In genomic region chr9:37613182-37613910, GRCm38 (mm10) we compare ENCODE assay signal across 8 mouse cellular contexts. TPM values are rescaled to one million over a fixed set of nuclear protein-coding genes. Genes with fewer than 3 reads are reported as not detected.
DNase-seq lines count a peak whose midpoint lies in the region; ATAC-seq and TF ChIP-seq lines count a peak whose summit lies in the region.

TSS of gene Spa17 (minus strand) at chr9:37613722.

- H3K79me2 ChIP-seq in C2C12 (ENCODE audit: control insufficient read depth, insufficient read depth) (no peaks in the 10 kb centered on the region), myocyte (ENCODE audit: control insufficient read depth, insufficient read depth) (no peaks in the 10 kb centered on the region)
- H3K79me2 ChIP-seq in liver, adult 2 months (ENCODE audit: control insufficient read depth, insufficient read depth, low read length) = peaks cover 6% of the 10 kb centered on the region; the same call in 1 of the 2 replicates

- H3ac ChIP-seq in C2C12 (ENCODE audit: control insufficient read depth, insufficient read length, low read depth) (peak within 1 kb of the TSS; percentile 59), myocyte (ENCODE audit: control insufficient read depth, insufficient read length) (peak within 1 kb of the TSS; percentile 9)

- H3K4me2 ChIP-seq in heart, embryonic 11.5 days = peak within 1 kb of the TSS; percentile 82
- peak within 1 kb of the TSS; percentile 88 for H3K4me2 ChIP-seq in kidney, embryonic 16.5 days (replicated peaks; ENCODE audit: low read depth, low read length)
- peak within 1 kb of the TSS; percentile 82 for H3K4me2 ChIP-seq in myocyte (ENCODE audit: low read depth)

- TF ChIP-seq POLR2A in brain, embryonic 14.5 days (IDR thresholded peaks at IDR 0.05; ENCODE audit: borderline replicate concordance, extremely low read depth, insufficient read depth, insufficient read length, poor library complexity, severe bottlenecking) = peak; percentile 22; the same call in 1 of the 2 replicates
- no peak for TF ChIP-seq POLR2A in liver, adult 2 months (IDR thresholded peaks at IDR 0.05; ENCODE audit: extremely low read depth, insufficient read depth, low read length)
- TF ChIP-seq POLR2A in myocyte (IDR thresholded peaks at IDR 0.05; ENCODE audit: insufficient read length, low read depth) = no peak

- H3K27me3 ChIP-seq in C2C12 (ENCODE audit: control insufficient read depth, insufficient read depth, insufficient read length) = no peaks in the 10 kb centered on the region
- no peaks in the 10 kb centered on the region for H3K27me3 ChIP-seq in erythroblast, embryonic 14.5 days (ENCODE audit: control insufficient read depth)
- H3K27me3 ChIP-seq in heart, embryonic 11.5 days (ENCODE audit: control insufficient read depth, insufficient read depth, low read length) = no peaks in the 10 kb centered on the region
- no peaks in the 10 kb centered on the region for H3K27me3 ChIP-seq in kidney, embryonic 16.5 days (ENCODE audit: insufficient read depth, low read length)
- H3K27me3 ChIP-seq in liver, adult 2 months (ENCODE audit: control insufficient read depth, insufficient read depth, low read length) = no peaks in the 10 kb centered on the region
- H3K27me3 ChIP-seq in myocyte (ENCODE audit: control insufficient read depth, insufficient read depth, insufficient read length) = no peaks in the 10 kb centered on the region
- H3K27me3 ChIP-seq in splenic B cell, adult 2 months (ENCODE audit: control insufficient read depth, insufficient read depth, low read length, poor library complexity, severe bottlenecking) = no peaks in the 10 kb centered on the region

- H3K36me3 ChIP-seq in C2C12 (ENCODE audit: control insufficient read depth, insufficient read depth) = no peaks in the 10 kb centered on the region
- no peaks in the 10 kb centered on the region for H3K36me3 ChIP-seq in erythroblast, embryonic 14.5 days (ENCODE audit: control insufficient read depth)
- H3K36me3 ChIP-seq in heart, embryonic 11.5 days (ENCODE audit: control insufficient read depth, insufficient read depth, low read length) = no peaks in the 10 kb centered on the region
- H3K36me3 ChIP-seq in kidney, embryonic 16.5 days (ENCODE audit: insufficient read depth, low read length) = no peaks in the 10 kb centered on the region
- peaks cover 3% of the 10 kb centered on the region; the same call in 1 of the 2 replicates for H3K36me3 ChIP-seq in liver, adult 2 months (ENCODE audit: control insufficient read depth, insufficient read depth, low read length)
- H3K36me3 ChIP-seq in myocyte (ENCODE audit: control insufficient read depth, insufficient read depth) = no peaks in the 10 kb centered on the region
- H3K36me3 ChIP-seq in splenic B cell, adult 2 months (ENCODE audit: control insufficient read depth, insufficient read depth, low read length, poor library complexity, severe bottlenecking) = no peaks in the 10 kb centered on the region

- H3K27ac ChIP-seq in heart, embryonic 11.5 days (ENCODE audit: low read depth, low read length) = peak within 1 kb of the TSS; percentile 54
- H3K27ac ChIP-seq in kidney, embryonic 16.5 days (ENCODE audit: low read length) = peak within 1 kb of the TSS; percentile 55; the same call in 1 of the 2 replicates
- H3K27ac ChIP-seq in liver, adult 2 months (replicated peaks; ENCODE audit: insufficient read depth, low read depth, low read length) = peak within 1 kb of the TSS; percentile 55

- under 1% methylated on average over 45 of the region's 45 CpGs for WGBS in heart, embryonic 11.5 days (ENCODE audit: insufficient replicate concordance)
- under 1% methylated on average over 45 of the region's 45 CpGs for WGBS in kidney, embryonic 16.5 days
- under 1% methylated on average over 45 of the region's 45 CpGs for WGBS in liver, adult 2 months

- no peaks in the 10 kb centered on the region for H3K9me3 ChIP-seq in erythroblast, embryonic 14.5 days (ENCODE audit: control insufficient read depth, low read length)
- no peaks in the 10 kb centered on the region for H3K9me3 ChIP-seq in heart, embryonic 11.5 days (replicated peaks; ENCODE audit: control insufficient read depth, low read length)
- no peaks in the 10 kb centered on the region for H3K9me3 ChIP-seq in kidney, embryonic 16.5 days (ENCODE audit: low read length)

- DNase-seq in brain, embryonic 14.5 days (ENCODE audit: low read depth) = peak; percentile 97
- DNase-seq in liver, adult 2 months (ENCODE audit: extremely low read depth, low read depth, low spot score) = peak; percentile 78
- DNase-seq in splenic B cell, adult 2 months (ENCODE audit: low read depth, low spot score) = peak; percentile 91

- peaks cover 17% of the 10 kb centered on the region for H3K4me1 ChIP-seq in erythroblast, embryonic 14.5 days (ENCODE audit: control insufficient read depth)
- H3K4me1 ChIP-seq in heart, embryonic 11.5 days (ENCODE audit: control insufficient read depth, insufficient read depth, low read length) = no peaks in the 10 kb centered on the region; the same call in 1 of the 2 replicates
- H3K4me1 ChIP-seq in kidney, embryonic 16.5 days (ENCODE audit: insufficient read depth, low read length) = peaks cover 6% of the 10 kb centered on the region
- no peaks in the 10 kb centered on the region; the same call in 1 of the 2 replicates for H3K4me1 ChIP-seq in liver, adult 2 months (ENCODE audit: control insufficient read depth, insufficient read depth, low read length)

- no peaks in the 10 kb centered on the region for H3K79me3 ChIP-seq in C2C12 (ENCODE audit: low read depth)

- no peak for TF ChIP-seq CTCF in C2C12 (IDR thresholded peaks at IDR 0.05; ENCODE audit: control insufficient read depth, insufficient read depth, insufficient read length)
- no peak for TF ChIP-seq CTCF in brain, embryonic 14.5 days (IDR thresholded peaks at IDR 0.05; ENCODE audit: borderline replicate concordance, extremely low read depth, insufficient read depth, insufficient read length)
- no peak for TF ChIP-seq CTCF in liver, adult 2 months (IDR thresholded peaks at IDR 0.05; ENCODE audit: low read depth, low read length)

- H3K9ac ChIP-seq in heart, embryonic 11.5 days (ENCODE audit: low read depth, low read length) = peak within 1 kb of the TSS; percentile 81
- H3K9ac ChIP-seq in kidney, embryonic 16.5 days (replicated peaks; ENCODE audit: low read length) = peak within 1 kb of the TSS; percentile 76
- peak within 1 kb of the TSS; percentile 58 for H3K9ac ChIP-seq in liver, adult 2 months (ENCODE audit: low read depth, low read length)

- peak; percentile 98 for ATAC-seq in heart, embryonic 11.5 days (replicated peaks; ENCODE audit: insufficient number of reproducible peaks, low FRiP score, low TSS enrichment)
- ATAC-seq in kidney, embryonic 16.5 days (ENCODE audit: low FRiP score, low TSS enrichment) = peak; percentile 98

- H3K4me3 ChIP-seq in C2C12 (ENCODE audit: insufficient read depth, poor library complexity, severe bottlenecking) (peak within 1 kb of the TSS; percentile 37), myocyte (peak within 1 kb of the TSS; percentile 50)
- H3K4me3 ChIP-seq in erythroblast, embryonic 14.5 days (replicated peaks) = peak within 1 kb of the TSS; percentile 86
- peak within 1 kb of the TSS; percentile 59 for H3K4me3 ChIP-seq in heart, embryonic 11.5 days (ENCODE audit: low read depth, low read length)
- H3K4me3 ChIP-seq in kidney, embryonic 16.5 days (ENCODE audit: low read length) = peak within 1 kb of the TSS; percentile 82
- peak within 1 kb of the TSS; percentile 54 for H3K4me3 ChIP-seq in liver, adult 2 months (ENCODE audit: insufficient read depth, low read depth, low read length)

TF ChIP-seq in C2C12, 6 proteins besides CTCF, POLR2A, EP300 and RAD21:
- TF ChIP-seq USF1 (IDR thresholded peaks at IDR 0.05; ENCODE audit: low read depth) (no peak), FOSL1 (IDR thresholded peaks at IDR 0.05; ENCODE audit: insufficient read depth, low read length, poor library complexity, severe bottlenecking) (no peak), MYOG (IDR thresholded peaks at IDR 0.05; ENCODE audit: control insufficient read depth, extremely low read depth, insufficient read length) (no peak), MAX (IDR thresholded peaks at IDR 0.05) (no peak), MYOD1 (IDR thresholded peaks at IDR 0.05; ENCODE audit: control insufficient read depth, insufficient read length, low read depth) (no peak), CEBPB (IDR thresholded peaks at IDR 0.05; ENCODE audit: low read depth) (no peak)

TF ChIP-seq in myocyte, 11 proteins besides CTCF, POLR2A, EP300 and RAD21:
- TF ChIP-seq CEBPB (IDR thresholded peaks at IDR 0.05; ENCODE audit: insufficient read depth, poor library complexity, severe bottlenecking) (no peak), USF1 (IDR thresholded peaks at IDR 0.05; ENCODE audit: low read depth) (no peak), SRF (IDR thresholded peaks at IDR 0.05; ENCODE audit: control insufficient read depth, insufficient read length, low read depth) (no peak), POLR2AphosphoS2 (IDR thresholded peaks at IDR 0.05; ENCODE audit: insufficient read length, low read depth) (no peak), TCF12 (IDR thresholded peaks at IDR 0.05; ENCODE audit: insufficient read depth, poor library complexity, severe bottlenecking) (no peak), E2F4 (IDR thresholded peaks at IDR 0.05; ENCODE audit: insufficient read depth) (no peak), REST (IDR thresholded peaks at IDR 0.05; ENCODE audit: insufficient read depth, insufficient read length) (no peak), MAX (IDR thresholded peaks at IDR 0.05; ENCODE audit: low read depth) (no peak)

RNA-seq across cellular contexts. Expression of gene Spa17, which starts in this region (rescaled TPM):
- 1.2 TPM for polyA plus RNA-seq in C2C12 (2012; fragmentation: generic; extraction: Trizol)
- 4.4 and 4.8 TPM in 2 replicates for polyA plus RNA-seq in brain, embryonic 14.5 days (2012; rRNA removed)
- 0.21 TPM in 1 of 2 replicates, not detected in the other for polyA plus RNA-seq in erythroblast, embryonic 14.5 days (2012)
- 5.7 and 10.0 TPM in 2 replicates for polyA plus RNA-seq in heart, embryonic 11.5 days (2014; fragmentation: Nextera tagmentation; extraction: Ambion mirVana)
- polyA plus RNA-seq in kidney, embryonic 16.5 days (2015; fragmentation: Nextera tagmentation; extraction: Ambion mirVana) = 6.1 and 6.6 TPM in 2 replicates
- total RNA-seq in liver, adult 2 months (2014; rRNA removed) = 0.27 and 0.55 TPM in 2 replicates
- 0.13 TPM in 1 of 2 replicates, not detected in the other for polyA plus RNA-seq in liver, adult 2 months (2012; rRNA removed)
- polyA plus RNA-seq in myocyte (2012; fragmentation: generic; extraction: Trizol) = 2.7 TPM

Comparison
In these comparisons a context has a peak if more than half of its experiments do, and no peak if none do; other contexts are left out.
1. Peak in every context shown above with its lines: DNase-seq, ATAC-seq, H3K4me3 ChIP-seq and H3K27ac ChIP-seq.
2. Peak in DNase-seq, H3K4me3 ChIP-seq, H3K27ac ChIP-seq and H3K9ac ChIP-seq in liver, adult 2 months; RNA of the gene not detected or under 1 TPM.